Mouse (Mus musculus) Patski (cell line): Measurements from ENCODE around the gene Timm22. TPM values are rescaled to one million over a fixed set of nuclear protein-coding genes. Genes with fewer than 3 reads are reported as not detected.
A peak's percentile ranks its signal among the peaks of the same experiment; 100 is the strongest.

Experiments
- ATAC-seq: fragments of 100-300 bp; one replicate; pipeline ENCODE4 v1.8.0; 2021
- CTCF ChIA-PET: fragments of 350-600 bp; sonication (Branson Sonifier 250); formaldehyde crosslinking; loops from one replicate; lab custom pipeline; 2022; ENCODE audit warnings: inconsistent platforms; lab: Charles Lee
- POLR2A ChIA-PET: fragments of 350-600 bp; sonication (Branson Sonifier 250); formaldehyde crosslinking; loops from one replicate; lab custom pipeline; 2022; ENCODE audit warnings: antibody characterized with exemption, inconsistent platforms; lab: Charles Lee
- DNase-seq: peaks from one replicate; pipeline ENCODE4 v3.0.0-alpha.2; 2011; ENCODE audit warnings: low read depth, low spot score
- H3K27me3 ChIP-seq: fragments of 371-371 bp; one replicate; pipeline ENCODE4 v1.5.1; 2021
- CTCF ChIP-seq: fragments of 100-300 bp; IDR thresholded peaks from one replicate; pipeline ENCODE4 v1.5.1; 2021
- in situ Hi-C: fragments of 300-500 bp; cut with MboI; formaldehyde crosslinking; loops from 3 replicates; pipeline ENCODE4 v1.11.1; 2018; ENCODE audit warnings: low pct_unique_long_range_greater_than_20kb, mixed read lengths
- polyA plus RNA-seq: library from polyadenylated mRNA; unstranded; gene quantifications from one replicate; pipeline ENCODE4 v1.2.3, GENCODE M21; 2021

Gene Timm22
- polyA plus RNA-seq = 58.6 TPM

GRCm38 (mm10) chr11:76406702-76407583 is at the start of gene Timm22:
Gene Timm22, plus strand, starts transcription at chr11:76406952.
- peak; percentile 99 for TF ChIP-seq CTCF
- DNase-seq = peak; percentile 98
- peak; percentile 84 for ATAC-seq
- ChIA-PET POLR2A (interaction anchor here (1.5 kb wide), 1 partner anchor 235 kb away, joined by 3 read pairs; no protein-coding TSS in a partner anchor), CTCF (interaction anchor here (0.7 to 1.7 kb wide), 10 partner anchors 10 to 494 kb away, joined by 3 to 9 read pairs (median 4); partner anchors contain the start of genes Dbil5 and Gemin4)
- in situ Hi-C loops = loop anchor here (10.0 to 25.0 kb wide), 4 partner anchors 322 to 622 kb away; no protein-coding TSS in a partner anchor
- H3K27me3 ChIP-seq = no peaks in the 10 kb centered on the region

- no peaks in the 10 kb centered on the region for H3K27me3 ChIP-seq
- no peak for ATAC-seq
- ChIA-PET POLR2A (interaction anchor here (0.9 kb wide), 1 partner anchor 17 kb away, joined by 3 read pairs; no protein-coding TSS in a partner anchor), CTCF (no interaction called here)
- TF ChIP-seq CTCF = no peak
- no peak for DNase-seq
- in situ Hi-C loops = no loop called here
Measured at GRCm38 (mm10) chr11:76357464-76357863, 49.3 kb upstream of the Timm22 start.

- ChIA-PET CTCF (interaction anchor here (0.8 kb wide), 1 partner anchor 9 kb away, joined by 3 read pairs; no protein-coding TSS in a partner anchor), POLR2A (interaction anchor here (0.6 to 1.2 kb wide), 2 partner anchors 41 to 57 kb away, joined by 3 to 4 read pairs; partner anchors contain the start of gene Nxn)
- DNase-seq (no peak), ATAC-seq (no peak)
- no peaks in the 10 kb centered on the region for H3K27me3 ChIP-seq
- in situ Hi-C loops = no loop called here
- no peak for TF ChIP-seq CTCF
Measured at GRCm38 (mm10) chr11:76358628-76359320, 48.0 kb upstream of the Timm22 start.

DNA sequence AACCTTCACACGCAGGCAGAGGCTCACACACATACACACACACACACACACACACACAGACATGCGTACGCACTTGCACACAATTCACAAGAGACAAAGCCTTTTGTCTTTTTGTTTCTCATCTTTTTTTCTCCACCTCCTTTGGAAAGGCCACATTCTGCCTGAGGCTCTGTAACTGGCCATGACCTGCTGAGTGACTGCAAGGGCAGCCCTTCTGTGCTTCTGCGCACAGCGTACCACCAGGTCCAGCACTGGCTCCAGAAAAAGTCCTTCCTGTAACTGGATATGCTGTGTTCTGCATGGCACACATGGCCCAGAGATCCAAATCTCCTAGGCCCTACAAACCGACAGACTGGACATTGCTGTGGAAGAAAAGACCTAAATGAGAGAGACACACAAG is 46.5 kb upstream of the Timm22 start:
- no peak for DNase-seq
- ChIA-PET CTCF (interaction anchor here (0.8 kb wide), 1 partner anchor 32 kb away, joined by 3 read pairs; no protein-coding TSS in a partner anchor), POLR2A (no interaction called here)
- in situ Hi-C loops = no loop called here
- no peaks in the 10 kb centered on the region for H3K27me3 ChIP-seq
- no peak for TF ChIP-seq CTCF
- no peak for ATAC-seq

- DNase-seq = no peak
- no peak for ATAC-seq
- in situ Hi-C loops = no loop called here
- ChIA-PET CTCF (interaction anchor here (1.3 kb wide), 1 partner anchor 28 kb away, joined by 4 read pairs; no protein-coding TSS in a partner anchor), POLR2A (no interaction called here)
- TF ChIP-seq CTCF = no peak
- H3K27me3 ChIP-seq = no peaks in the 10 kb centered on the region
Measured at GRCm38 (mm10) chr11:76361422-76361821, 45.3 kb upstream of the Timm22 start.

GRCm38 (mm10) chr11:76363178-76363577 is 43.6 kb upstream of the Timm22 start:
- no peak for TF ChIP-seq CTCF
- ChIA-PET CTCF (interaction anchor here (0.7 to 1.2 kb wide), 2 partner anchors 11 to 36 kb away, joined by 3 read pairs; no protein-coding TSS in a partner anchor), POLR2A (no interaction called here)
- no peak for ATAC-seq
- in situ Hi-C loops = no loop called here
- H3K27me3 ChIP-seq = no peaks in the 10 kb centered on the region
- DNase-seq = no peak

- no peaks in the 10 kb centered on the region for H3K27me3 ChIP-seq
- ChIA-PET POLR2A (interaction anchor here (0.6 kb wide), 1 partner anchor 22 kb away, joined by 10 read pairs; no protein-coding TSS in a partner anchor), CTCF (interaction anchor here (0.7 to 1.2 kb wide), 2 partner anchors 12 to 36 kb away, joined by 3 read pairs; no protein-coding TSS in a partner anchor)
- no peak for DNase-seq
- no peak for TF ChIP-seq CTCF
- no peak for ATAC-seq
- in situ Hi-C loops = no loop called here
Measured at GRCm38 (mm10) chr11:76363636-76364035, 43.1 kb upstream of the Timm22 start.

DNA sequence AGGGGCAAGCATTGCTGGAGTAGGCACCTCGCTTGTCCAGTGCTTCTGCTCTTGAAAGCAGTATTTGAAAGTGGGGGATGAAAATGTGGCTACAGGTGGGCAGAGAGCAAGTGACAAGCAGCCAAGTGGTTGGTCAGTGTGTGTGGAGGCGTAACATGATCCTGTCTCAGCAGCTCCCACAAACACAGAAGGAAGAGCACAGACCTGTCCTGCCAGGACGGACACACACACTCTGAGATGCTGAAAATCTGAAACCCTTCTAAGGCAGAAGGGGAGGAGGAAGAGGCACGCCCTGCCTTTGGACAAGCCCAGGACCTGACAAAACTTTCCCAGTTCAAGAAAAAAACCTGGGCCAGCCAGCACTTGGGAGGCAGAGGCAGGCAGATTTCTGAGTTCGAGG is 42.7 kb upstream of the Timm22 start:
- H3K27me3 ChIP-seq = no peaks in the 10 kb centered on the region
- ChIA-PET POLR2A (interaction anchor here (0.6 kb wide), 1 partner anchor 22 kb away, joined by 10 read pairs; no protein-coding TSS in a partner anchor), CTCF (interaction anchor here (1.2 kb wide), 1 partner anchor 12 kb away, joined by 3 read pairs; no protein-coding TSS in a partner anchor)
- ATAC-seq = no peak
- in situ Hi-C loops = no loop called here
- TF ChIP-seq CTCF = no peak
- DNase-seq = no peak

- ATAC-seq (no peak), DNase-seq (no peak)
- in situ Hi-C loops = no loop called here
- TF ChIP-seq CTCF = no peak
- ChIA-PET CTCF (no interaction called here), POLR2A (no interaction called here)
- no peaks in the 10 kb centered on the region for H3K27me3 ChIP-seq
Measured at GRCm38 (mm10) chr11:76366720-76367119, 40.0 kb upstream of the Timm22 start.

DNA sequence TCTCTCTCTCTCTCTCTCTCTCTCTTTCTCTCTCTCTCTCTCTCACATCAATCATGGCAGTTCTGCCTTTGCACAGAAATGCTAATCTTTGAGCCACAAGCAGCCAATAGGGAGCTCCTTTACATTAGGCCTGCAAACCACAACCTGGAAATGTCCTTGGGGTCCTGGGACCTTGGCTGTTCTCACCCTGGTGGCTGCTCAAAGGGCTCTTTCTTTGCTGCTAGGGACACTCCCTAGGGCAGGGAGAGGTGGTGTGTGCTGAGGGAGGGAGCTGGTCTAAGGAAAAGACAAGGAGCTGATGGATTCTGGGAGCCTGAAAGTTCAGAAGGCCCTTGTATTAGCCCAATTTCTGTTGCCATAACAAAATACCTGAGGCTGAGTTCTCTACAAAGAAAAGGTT is 36.3 kb upstream of the Timm22 start:
- ChIA-PET POLR2A (interaction anchor here (0.7 kb wide), 3 partner anchors 12 to 1048 kb away, joined by 4 to 6 read pairs (median 5); no protein-coding TSS in a partner anchor), CTCF (no interaction called here)
- DNase-seq (no peak), ATAC-seq (no peak)
- no peak for TF ChIP-seq CTCF
- in situ Hi-C loops = no loop called here
- H3K27me3 ChIP-seq = no peaks in the 10 kb centered on the region
